Mouse (Mus musculus) adrenal gland, postnatal 36 days (tissue): ENCODE data around the gene Fcrla. TPM values are rescaled to one million over a fixed set of nuclear protein-coding genes. Genes with fewer than 3 reads are reported as not detected.
A peak's percentile ranks its signal among the peaks of the same experiment; 100 is the strongest.
"Not testable (repeated sequence)": the region's sequence is repeated elsewhere in the genome, so short reads cannot be mapped to it uniquely, and the experiment has no call there.

ENCODE experiments used
- DNase-seq, 2 experiments: peaks; one replicate each; pipeline ENCODE4 v3.0.0; 2021; ENCODE audit warnings: mixed read lengths in 1 of 2
- long read RNA-seq, 2 experiments: library from polyadenylated mRNA; stranded (forward); transcript quantifications; one replicate each; pipeline ENCODE4 v2.0.0; 2021; ENCODE audit warnings: borderline sequencing depth in 2 of 2
- total RNA-seq, 2 experiments: library from RNA; stranded (reverse); gene quantifications; 2 replicates each; pipeline ENCODE4 v1.2.3; 2021

Fcrla gene
- total RNA-seq: under 1 TPM in 1 of 2 experiments, not detected in 1; 0.36 TPM
- long read RNA-seq, experiment 1: 0 reads
- long read RNA-seq, experiment 2: 0 reads

GRCm38 (mm10) chr1:170927378-170927777 is at the start of gene Fcrla:
TSS of gene Fcrla (minus strand) at chr1:170927583.
- no peak for DNase-seq

GRCm38 (mm10) chr1:170976447-170976846 is 49.1 kb upstream of the Fcrla start, which contains the start of gene Fcgr2b:
TSS of gene Fcgr2b (minus strand) at chr1:170976547.
- no peak for DNase-seq

GRCm38 (mm10) chr1:170975751-170976161 is 48.4 kb upstream of the Fcrla start:
- DNase-seq: no peak

- DNase-seq: not testable (repeated sequence)
Measured at GRCm38 (mm10) chr1:170975350-170975749, 48.0 kb upstream of the Fcrla start.

GRCm38 (mm10) chr1:170974736-170975135 is 47.4 kb upstream of the Fcrla start:
- DNase-seq: no peak

GRCm38 (mm10) chr1:170974171-170974570 is 46.8 kb upstream of the Fcrla start:
- DNase-seq: no peak

- no peak for DNase-seq
Measured at GRCm38 (mm10) chr1:170972936-170973335, 45.6 kb upstream of the Fcrla start.

- DNase-seq: no peak
Measured at GRCm38 (mm10) chr1:170972494-170972893, 45.1 kb upstream of the Fcrla start.

GRCm38 (mm10) chr1:170968576-170968975 is 41.2 kb upstream of the Fcrla start:
- DNase-seq: no peak

GRCm38 (mm10) chr1:170967581-170967980 is 40.2 kb upstream of the Fcrla start:
- peak; percentile 28 to 39 for DNase-seq

- peak in 1 of 2 experiments; percentile 26 for DNase-seq
Measured at GRCm38 (mm10) chr1:170963087-170963486, 35.7 kb upstream of the Fcrla start.

- peak; percentile 55 to 59 for DNase-seq
Measured at GRCm38 (mm10) chr1:170962301-170962700, 34.9 kb upstream of the Fcrla start.

- no peak for DNase-seq
Measured at GRCm38 (mm10) chr1:170961101-170961500, 33.7 kb upstream of the Fcrla start.

- peak in 1 of 2 experiments; percentile 16 for DNase-seq
Measured at GRCm38 (mm10) chr1:170959791-170960190, 32.4 kb upstream of the Fcrla start.

- no peak for DNase-seq
Measured at GRCm38 (mm10) chr1:170958225-170958624, 30.8 kb upstream of the Fcrla start.

- DNase-seq: no peak
Measured at GRCm38 (mm10) chr1:170953192-170953591, 25.8 kb upstream of the Fcrla start.

- DNase-seq: no peak
Measured at GRCm38 (mm10) chr1:170950772-170951171, 23.4 kb upstream of the Fcrla start.

GRCm38 (mm10) chr1:170944908-170945307 is 17.5 kb upstream of the Fcrla start:
- not testable (repeated sequence) for DNase-seq

- DNase-seq: not testable (repeated sequence)
Measured at GRCm38 (mm10) chr1:170944151-170944550, 16.8 kb upstream of the Fcrla start.

- DNase-seq: peak; percentile 9 to 29
Measured at GRCm38 (mm10) chr1:170939255-170939654, 11.9 kb upstream of the Fcrla start.

GRCm38 (mm10) chr1:170934383-170934782 is 7.0 kb upstream of the Fcrla start:
- no peak for DNase-seq

- no peak for DNase-seq
Measured at GRCm38 (mm10) chr1:170933940-170934339, 6.6 kb upstream of the Fcrla start.

GRCm38 (mm10) chr1:170933386-170933920 is 6.1 kb upstream of the Fcrla start:
- DNase-seq: no peak

GRCm38 (mm10) chr1:170932043-170932442 is 4.7 kb upstream of the Fcrla start:
- no peak for DNase-seq
